Mouse (Mus musculus): ENCODE measurements around the gene Rilp. TPM values are rescaled to one million over a fixed set of nuclear protein-coding genes. Genes with fewer than 3 reads are reported as not detected.
A peak's percentile ranks its signal among the peaks of the same experiment; 100 is the strongest.

The Rilp gene
- total and polyA plus RNA-seq, 3 experiments = 39.2 to 48.8 (median 40.5) TPM

DNA sequence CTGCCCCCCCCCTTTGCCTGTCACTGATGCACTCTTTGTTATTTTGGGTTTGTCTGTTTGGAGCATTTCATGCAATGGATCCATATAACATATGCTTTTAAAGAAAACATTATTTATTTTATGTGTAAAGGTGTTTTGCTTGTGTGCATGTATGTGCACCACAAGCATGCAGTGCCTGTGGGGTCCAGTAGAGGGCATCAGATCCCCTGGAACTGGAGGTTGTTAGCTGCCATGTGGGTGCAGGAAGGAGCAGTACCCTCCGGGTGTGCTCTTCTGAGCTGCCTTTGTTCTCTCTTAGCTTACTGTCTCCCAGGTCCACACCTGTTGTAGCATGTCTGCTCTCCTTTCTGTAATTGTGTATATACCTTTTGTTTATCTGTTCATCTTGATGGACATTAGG is 48.2 kb downstream of the Rilp start:
- intact Hi-C loops (cut with DNase I) = no loop called here
- Histone ChIP-seq H3K27me3 (ENCODE audit: control insufficient read depth, insufficient read depth, low read length) (no peaks in the 10 kb centered on the region), H3K36me3 (ENCODE audit: control insufficient read depth, insufficient read depth, low read length) (no peaks in the 10 kb centered on the region), H3K4me1 (ENCODE audit: control insufficient read depth, insufficient read depth, low read length) (no peaks in the 10 kb centered on the region), H3K9ac (ENCODE audit: low read depth, low read length) (no peak overlapping the region), H3K79me2 (replicated peaks; ENCODE audit: control insufficient read depth, insufficient read depth, low read length) (no peaks in the 10 kb centered on the region), H3K27ac (no peak overlapping the region), H3K4me3 (no peak overlapping the region)
- WGBS = 97% methylated on average over 1 of the region's 1 CpGs
- no peak for DNase-seq
- TF ChIP-seq EP300 (IDR thresholded peaks at IDR 0.05; ENCODE audit: insufficient read depth, low read depth, low read length) = no peak
- TF ChIP-seq CTCF (IDR thresholded peaks at IDR 0.05) = peak; percentile 37
- TF ChIP-seq POLR2A (IDR thresholded peaks at IDR 0.05; ENCODE audit: insufficient read depth, low read depth, low read length) = no peak

DNA sequence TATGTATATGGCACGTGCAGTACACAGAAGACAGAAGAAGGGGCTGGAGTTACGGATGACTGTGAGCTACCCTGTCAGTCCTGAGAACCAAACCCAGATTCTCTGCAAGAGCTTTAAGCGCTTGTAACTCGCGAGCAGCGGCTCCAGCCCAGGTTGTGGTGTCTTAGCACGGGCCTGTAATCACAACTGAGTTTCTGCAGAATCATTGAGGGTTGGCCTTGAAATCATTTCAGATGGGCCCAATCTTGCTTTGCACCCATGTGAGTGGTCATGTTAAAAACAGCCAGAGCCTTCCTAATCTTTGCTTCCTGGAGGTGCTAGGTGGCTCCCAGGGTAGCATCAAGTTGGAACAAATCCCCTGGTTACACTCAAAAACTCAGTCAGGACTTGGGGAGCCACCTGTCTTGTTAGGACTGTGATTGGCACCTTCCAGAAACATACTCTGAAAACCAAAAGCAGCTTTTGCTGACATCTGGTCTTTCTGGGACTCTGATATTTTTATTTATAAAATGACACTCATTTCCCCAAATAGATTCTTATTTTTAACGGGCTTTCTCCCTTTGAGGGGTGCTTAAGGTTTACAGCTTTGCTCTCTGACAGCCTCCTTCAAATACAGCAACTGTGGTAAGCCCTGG is 50.1 kb downstream of the Rilp start:
- H3K9ac ChIP-seq (ENCODE audit: low read depth, low read length) = no peak overlapping the region
- TF ChIP-seq POLR2A (IDR thresholded peaks at IDR 0.05; ENCODE audit: insufficient read depth, low read depth, low read length) (no peak), CTCF (IDR thresholded peaks at IDR 0.05) (no peak), EP300 (IDR thresholded peaks at IDR 0.05; ENCODE audit: insufficient read depth, low read depth, low read length) (no peak)
- WGBS = 90% methylated on average over 8 of the region's 8 CpGs
- H3K4me3 ChIP-seq = no peak overlapping the region
- intact Hi-C loops (cut with DNase I) = no loop called here
- H3K36me3 ChIP-seq (ENCODE audit: control insufficient read depth, insufficient read depth, low read length) = no peaks in the 10 kb centered on the region
- no peaks in the 10 kb centered on the region for H3K79me2 ChIP-seq (replicated peaks; ENCODE audit: control insufficient read depth, insufficient read depth, low read length)
- no peak for DNase-seq
- H3K27ac ChIP-seq = no peak overlapping the region
- H3K27me3 ChIP-seq (ENCODE audit: control insufficient read depth, insufficient read depth, low read length) = no peaks in the 10 kb centered on the region
- peaks cover 10% of the 10 kb centered on the region for H3K4me1 ChIP-seq (ENCODE audit: control insufficient read depth, insufficient read depth, low read length)

DNA sequence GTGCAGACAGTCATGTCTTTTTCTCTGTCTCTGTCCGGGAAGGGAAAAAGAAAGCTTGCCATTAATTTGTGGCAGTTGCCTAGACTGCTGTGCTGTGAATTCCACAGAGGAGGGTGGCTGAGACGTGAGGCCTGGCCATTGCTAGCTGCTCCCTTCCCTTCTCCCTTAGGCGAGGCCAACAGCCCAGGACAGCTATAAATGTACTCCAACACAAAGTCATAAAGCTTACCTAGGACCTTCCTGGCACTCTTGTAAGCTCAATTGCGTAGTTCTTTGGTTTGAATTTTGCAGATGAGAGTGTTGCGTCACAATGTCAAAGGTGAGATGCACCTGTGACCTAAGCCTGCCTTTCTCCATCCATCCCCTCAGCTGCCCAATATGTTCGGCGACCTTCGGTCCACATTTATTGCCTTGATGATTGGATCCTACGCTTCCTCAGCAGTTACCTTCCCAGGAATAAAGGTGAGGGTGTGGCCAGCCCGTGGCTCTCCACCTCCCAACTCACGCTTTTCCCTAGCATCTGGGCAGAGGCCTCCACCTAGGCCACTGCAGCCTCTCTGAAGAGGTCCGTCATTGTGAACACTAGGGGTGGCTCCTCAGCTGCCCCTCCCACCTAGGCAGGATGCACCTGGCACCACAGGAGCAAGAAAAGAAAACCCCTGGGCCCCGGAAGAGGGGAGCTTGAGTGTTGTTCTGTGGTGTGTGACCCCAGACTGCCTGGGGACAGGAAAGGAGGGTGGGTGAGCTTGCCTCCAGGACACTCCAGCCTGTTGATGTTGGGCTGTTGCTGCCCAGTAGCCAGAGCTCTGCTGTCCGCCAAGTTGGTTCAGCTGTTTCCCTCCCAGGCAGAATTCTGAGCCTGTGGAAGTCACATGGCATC is 50.9 kb downstream of the Rilp start:
- H3K27me3 ChIP-seq (ENCODE audit: control insufficient read depth, insufficient read depth, low read length) = no peaks in the 10 kb centered on the region
- no peak for DNase-seq
- no peak overlapping the region for H3K27ac ChIP-seq
- H3K4me1 ChIP-seq (ENCODE audit: control insufficient read depth, insufficient read depth, low read length) = peaks cover 14% of the 10 kb centered on the region
- no peak overlapping the region for H3K4me3 ChIP-seq
- H3K9ac ChIP-seq (ENCODE audit: low read depth, low read length) = no peak overlapping the region
- H3K79me2 ChIP-seq (replicated peaks; ENCODE audit: control insufficient read depth, insufficient read depth, low read length) = no peaks in the 10 kb centered on the region
- TF ChIP-seq CTCF (IDR thresholded peaks at IDR 0.05) = no peak
- TF ChIP-seq POLR2A (IDR thresholded peaks at IDR 0.05; ENCODE audit: insufficient read depth, low read depth, low read length) = no peak
- TF ChIP-seq EP300 (IDR thresholded peaks at IDR 0.05; ENCODE audit: insufficient read depth, low read depth, low read length) = no peak
- 83% methylated on average over 14 of the region's 14 CpGs for WGBS
- intact Hi-C loops (cut with DNase I) = no loop called here
- H3K36me3 ChIP-seq (ENCODE audit: control insufficient read depth, insufficient read depth, low read length) = no peaks in the 10 kb centered on the region

DNA sequence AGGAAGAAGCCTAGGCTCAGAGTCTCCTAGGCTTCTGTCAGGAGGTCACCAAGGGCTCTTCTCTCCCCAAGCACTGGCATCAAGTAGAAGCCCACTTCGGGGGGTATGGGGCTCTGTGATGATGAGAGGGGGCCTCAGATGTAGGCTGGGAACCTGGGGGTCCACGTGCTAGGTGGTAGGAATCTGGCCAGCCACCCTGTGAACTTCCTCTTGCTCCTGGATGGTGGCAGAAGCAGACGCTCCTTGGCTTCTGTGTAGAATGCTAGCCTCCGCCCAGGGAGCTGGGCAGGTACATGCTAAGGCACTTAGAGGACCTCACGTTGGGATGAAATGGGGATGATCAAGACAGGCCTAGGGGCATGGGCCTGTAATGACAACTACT is 51.5 kb downstream of the Rilp start:
- H3K9ac ChIP-seq (ENCODE audit: low read depth, low read length) = no peak overlapping the region
- no peak for DNase-seq
- no peaks in the 10 kb centered on the region for H3K79me2 ChIP-seq (replicated peaks; ENCODE audit: control insufficient read depth, insufficient read depth, low read length)
- H3K4me3 ChIP-seq = no peak overlapping the region
- H3K27me3 ChIP-seq (ENCODE audit: control insufficient read depth, insufficient read depth, low read length) = no peaks in the 10 kb centered on the region
- H3K27ac ChIP-seq = no peak overlapping the region
- TF ChIP-seq POLR2A (IDR thresholded peaks at IDR 0.05; ENCODE audit: insufficient read depth, low read depth, low read length) (no peak), EP300 (IDR thresholded peaks at IDR 0.05; ENCODE audit: insufficient read depth, low read depth, low read length) (no peak), CTCF (IDR thresholded peaks at IDR 0.05) (no peak)
- no peaks in the 10 kb centered on the region for H3K36me3 ChIP-seq (ENCODE audit: control insufficient read depth, insufficient read depth, low read length)
- H3K4me1 ChIP-seq (ENCODE audit: control insufficient read depth, insufficient read depth, low read length) = peaks cover 18% of the 10 kb centered on the region
- intact Hi-C loops (cut with DNase I) = no loop called here
- WGBS = 88% methylated on average over 5 of the region's 5 CpGs

Small RNA genes lying within 50 kb of the gene (microRNA-seq; reads per million reads assigned to microRNA genes)
- gene Mir22 = 19,435 to 60,333 reads per million in 2 experiments
- gene Mir3971 = 0 reads per million in 2 experiments

Other genes starting within 250 kb of the Rilp start
- 10 to 100 TPM; 54.8 to 60.7 TPM for gene Rpa1, start 161.8 kb upstream of the Rilp start, total RNA-seq (2021)
- 16.8 and 24.8 TPM in 2 replicates for gene Rpa1, start 161.8 kb upstream of the Rilp start, polyA plus RNA-seq (2012; rRNA removed)
- 1 to 10 TPM; 5.7 to 6.4 TPM for gene Smyd4, start 161.7 kb upstream of the Rilp start, total RNA-seq (2021)
- 3.2 and 3.9 TPM in 2 replicates for gene Smyd4, start 161.7 kb upstream of the Rilp start, polyA plus RNA-seq (2012; rRNA removed)
- gene Serpinf1, start 87.4 kb upstream of the Rilp start, total RNA-seq (2021) = 10 to 100 TPM; 17.4 to 28.5 TPM
- 84.5 and 96.1 TPM in 2 replicates for gene Serpinf1, start 87.4 kb upstream of the Rilp start, polyA plus RNA-seq (2012; rRNA removed)
- gene Serpinf2, start 70.5 kb upstream of the Rilp start, total RNA-seq (2021) = not detected
- gene Serpinf2, start 70.5 kb upstream of the Rilp start, polyA plus RNA-seq (2012; rRNA removed) = 0.18 and 0.61 TPM in 2 replicates
- 1 to 10 TPM; 7.0 to 8.3 TPM for gene Wdr81, start 55.4 kb upstream of the Rilp start, total RNA-seq (2021)
- gene Wdr81, start 55.4 kb upstream of the Rilp start, polyA plus RNA-seq (2012; rRNA removed) = 6.6 and 9.6 TPM in 2 replicates
- 1 to 10 TPM; 3.7 to 4.6 TPM for gene Tlcd2, start 48.4 kb upstream of the Rilp start, total RNA-seq (2021)
- gene Tlcd2, start 48.4 kb upstream of the Rilp start, polyA plus RNA-seq (2012; rRNA removed) = 10.3 and 14.3 TPM in 2 replicates
- gene Prpf8, start 23.3 kb upstream of the Rilp start, total RNA-seq (2021) = 10 to 100 TPM; 84.4 to 93.2 TPM
- gene Prpf8, start 23.3 kb upstream of the Rilp start, polyA plus RNA-seq (2012; rRNA removed) = 49.0 and 86.5 TPM in 2 replicates
- gene Scarf1, start 3.4 kb downstream of the Rilp start, total RNA-seq (2021) = 1 to 10 TPM; 7.6 to 8.5 TPM
- gene Scarf1, start 3.4 kb downstream of the Rilp start, polyA plus RNA-seq (2012; rRNA removed) = 18.1 and 21.6 TPM in 2 replicates
- 10 to 100 TPM; 13.7 to 14.6 TPM for gene Slc43a2, start 21.6 kb downstream of the Rilp start, total RNA-seq (2021)
- 13.1 and 13.6 TPM in 2 replicates for gene Slc43a2, start 21.6 kb downstream of the Rilp start, polyA plus RNA-seq (2012; rRNA removed)
- gene Pitpna, start 78.0 kb downstream of the Rilp start, total RNA-seq (2021) = 10 to 100 TPM; 96.6 to 99.1 TPM
- 57.2 and 95.9 TPM in 2 replicates for gene Pitpna, start 78.0 kb downstream of the Rilp start, polyA plus RNA-seq (2012; rRNA removed)
- 10 to 100 TPM; 24.5 to 30.2 TPM for gene Inpp5k, start 120.9 kb downstream of the Rilp start, total RNA-seq (2021)
- gene Inpp5k, start 120.9 kb downstream of the Rilp start, polyA plus RNA-seq (2012; rRNA removed) = 42.8 and 59.8 TPM in 2 replicates
- gene Myo1c, start 140.4 kb downstream of the Rilp start, total RNA-seq (2021) = 100 to 1,000 TPM in 1 of 2 experiments, 10 to 100 TPM in 1; 96.9 to 105 TPM
- 68.7 and 94.7 TPM in 2 replicates for gene Myo1c, start 140.4 kb downstream of the Rilp start, polyA plus RNA-seq (2012; rRNA removed)
- gene Crk, start 169.2 kb downstream of the Rilp start, total RNA-seq (2021) = 10 to 100 TPM; 82.9 to 90.3 TPM
- gene Crk, start 169.2 kb downstream of the Rilp start, polyA plus RNA-seq (2012; rRNA removed) = 27.6 and 64.4 TPM in 2 replicates
- 100 to 1,000 TPM; 503 to 554 TPM for gene Ywhae, start 222.8 kb downstream of the Rilp start, total RNA-seq (2021)
- 206 and 352 TPM in 2 replicates for gene Ywhae, start 222.8 kb downstream of the Rilp start, polyA plus RNA-seq (2012; rRNA removed)

All from heart, adult 2 months (tissue).